Mouse (Mus musculus) CD4-positive, CD25-positive, alpha-beta regulatory T cell, adult 2 months (primary cell): ENCODE data around the gene BC025920.

ENCODE experiments used
- DNase-seq: peaks from one replicate; pipeline ENCODE4 v3.0.0-alpha.2; 2012; ENCODE audit warnings: low read depth, low spot score

BC025920 gene

DNA sequence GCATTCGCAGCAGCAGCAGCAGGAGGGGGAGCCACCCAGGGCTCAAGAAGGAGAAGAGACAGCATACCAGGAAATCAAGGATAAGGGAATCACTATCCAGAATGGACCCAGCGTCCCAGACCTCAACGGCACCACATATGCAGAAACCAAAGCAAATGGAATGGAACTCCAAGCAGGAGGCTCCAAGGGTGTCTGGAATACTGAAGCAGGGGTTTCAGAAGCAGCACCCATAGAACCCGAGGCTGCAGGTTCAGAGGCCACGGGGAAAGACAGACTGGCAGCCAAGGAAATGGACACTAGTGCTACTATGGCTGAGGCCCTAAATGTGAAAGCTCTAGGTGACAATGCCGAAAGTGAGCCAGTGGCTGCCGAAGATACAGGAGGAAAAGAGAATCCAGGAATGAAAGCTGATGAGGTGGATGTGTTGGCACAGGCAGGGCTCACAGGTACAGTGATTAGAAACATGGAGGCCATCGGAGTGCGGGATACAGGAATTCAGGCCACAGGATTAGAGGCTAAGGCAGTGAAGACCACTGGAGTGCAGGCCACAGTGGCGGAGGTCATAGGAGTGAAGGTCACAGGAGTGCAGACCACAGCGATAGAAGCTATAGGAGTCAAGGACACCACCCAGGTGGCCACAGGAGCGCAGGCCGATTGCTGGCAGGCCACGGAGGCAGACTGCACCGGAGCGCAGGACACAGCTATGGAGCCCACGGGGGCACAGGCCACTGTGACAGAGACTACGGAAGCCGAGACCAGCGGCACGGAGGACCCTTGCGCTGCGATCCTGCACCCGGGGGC is 36.8 kb downstream of the BC025920 start:
- DNase-seq = no peak

DNA sequence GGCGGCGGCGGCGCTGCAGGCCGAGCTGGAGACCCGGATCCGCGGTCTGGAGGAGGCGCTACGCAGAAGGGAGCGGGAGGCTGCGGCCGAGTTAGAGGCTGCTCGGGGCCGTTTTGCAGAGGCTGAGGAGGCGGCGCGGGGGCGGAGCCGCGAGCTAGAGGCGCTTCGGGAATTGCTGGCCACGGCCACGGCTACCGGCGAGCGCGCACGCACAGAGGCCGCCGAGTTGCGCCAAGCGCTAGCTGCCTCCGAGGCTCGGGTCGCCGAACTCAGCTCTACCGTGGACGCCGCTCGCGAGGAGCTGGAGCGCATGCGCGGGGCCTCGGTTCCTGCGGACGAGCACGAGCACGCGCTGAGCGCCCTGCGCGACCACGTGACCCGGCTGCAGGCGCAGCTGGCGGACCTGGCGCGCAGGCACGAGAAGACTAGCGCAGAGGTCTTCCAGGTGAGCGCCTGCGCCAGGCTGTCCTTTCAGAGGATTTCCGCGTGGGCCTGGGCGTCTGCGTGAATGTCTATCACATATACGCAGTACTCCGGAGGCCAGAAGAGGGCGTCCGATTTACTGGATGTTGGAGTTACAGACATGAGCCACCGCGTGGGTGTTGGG is 37.5 kb downstream of the BC025920 start:
- DNase-seq = peak; percentile 98

GRCm38 (mm10) chr10:81644162-81644561 is 38.1 kb downstream of the BC025920 start:
- DNase-seq = no peak

DNA sequence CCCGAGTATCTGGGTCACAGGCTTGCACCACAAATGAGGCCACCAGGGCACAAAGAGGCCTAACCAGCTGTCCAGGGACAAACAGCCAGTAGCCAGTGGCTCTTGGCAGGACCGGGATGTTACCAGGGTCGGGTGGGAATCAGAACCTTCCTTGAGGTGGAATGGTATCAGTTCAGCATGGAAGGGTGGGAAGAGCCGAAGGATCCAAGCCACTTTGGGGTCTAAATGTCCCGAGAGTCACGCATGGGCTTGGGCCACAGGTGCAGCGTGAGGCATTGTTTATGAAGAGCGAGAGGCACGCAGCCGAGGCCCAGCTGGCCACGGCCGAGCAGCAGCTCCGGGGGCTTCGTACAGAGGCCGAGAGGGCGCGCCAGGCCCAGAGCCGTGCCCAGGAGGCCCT is 38.6 kb downstream of the BC025920 start:
- DNase-seq = peak; percentile 7

GRCm38 (mm10) chr10:81645391-81645790 is 39.3 kb downstream of the BC025920 start:
- no peak for DNase-seq

DNA sequence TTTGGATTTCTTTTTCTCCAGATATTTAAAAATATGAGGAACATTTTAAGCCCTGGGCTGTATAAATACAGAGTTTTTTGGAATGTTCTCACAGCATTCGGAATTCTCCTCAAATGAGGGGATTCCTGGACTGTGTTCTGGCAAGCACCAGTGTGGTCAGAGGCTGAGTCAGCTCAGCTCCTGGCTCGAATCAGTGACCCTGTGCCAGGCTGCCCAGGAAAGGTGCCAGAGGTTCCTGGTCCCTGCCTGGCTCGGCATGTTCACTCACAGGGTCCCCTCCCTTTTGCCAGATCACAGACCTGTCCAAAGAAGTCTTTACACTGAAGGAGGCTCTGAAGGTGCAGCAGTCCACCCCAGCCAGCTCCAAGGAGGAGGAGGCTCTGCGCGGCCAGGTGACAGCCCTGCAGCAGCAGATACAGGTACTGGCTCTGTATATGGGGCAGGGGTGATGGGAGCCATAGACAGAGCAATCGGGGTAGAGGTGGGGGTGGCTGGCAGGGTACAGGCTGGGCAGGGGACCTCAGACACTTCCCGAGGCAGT is 40.0 kb downstream of the BC025920 start:
- no peak for DNase-seq

- DNase-seq = peak; percentile 93
These were observed 43.0 kb downstream of the BC025920 start, which contains the start of gene Gm10778 for GRCm38 (mm10) chr10:81648803-81649775. Gene Gm10778 (plus strand): TSS chr10:81649059.

GRCm38 (mm10) chr10:81655178-81655577 is 49.1 kb downstream of the BC025920 start:
- no peak for DNase-seq

DNA sequence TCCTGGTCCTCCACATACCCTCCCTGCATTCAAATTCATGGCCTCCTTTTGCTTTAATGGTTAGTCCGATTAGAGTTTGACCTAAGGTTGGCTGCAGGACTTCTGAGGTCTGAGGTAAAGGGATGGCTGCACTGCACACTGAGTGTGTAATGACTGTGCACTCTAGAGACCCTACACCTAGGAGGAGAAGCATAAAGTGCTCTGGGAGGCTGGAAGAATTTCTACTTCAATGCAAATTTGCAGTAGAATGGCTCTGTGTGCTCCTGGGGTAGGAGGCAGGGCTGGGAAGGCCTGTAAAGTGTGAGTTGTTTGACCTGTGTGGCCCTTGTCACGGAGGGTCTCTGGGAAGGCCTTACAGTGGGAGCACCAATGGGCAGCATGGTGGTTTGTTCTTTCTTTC is 50.1 kb downstream of the BC025920 start:
- DNase-seq = no peak
